Mouse (Mus musculus) lung, adult 2 months (tissue): ENCODE measurements at regions not wholly inside any gene's neighbourhood (a gene's known extent, or its start where the extent isn't known, plus 50 kb on each side); places are given as distances from the start of the nearest gene placed in this dataset.

Experiments
- CTCF ChIP-seq: fragments of 200-500 bp; IDR thresholded peaks from 2 replicates; pipeline ENCODE4 v1.5.1; 2011; ENCODE audit warnings: mild to moderate bottlenecking, low read length, control low read depth; ENCODE audit not compliant: insufficient read depth
- POLR2A ChIP-seq: fragments of 200-500 bp; IDR thresholded peaks from 2 replicates; pipeline ENCODE4 v1.6.1; 2011; ENCODE audit warnings: low read depth, mild to moderate bottlenecking, control low read depth, low read length, borderline replicate concordance; ENCODE audit errors: extremely low read depth

DNA sequence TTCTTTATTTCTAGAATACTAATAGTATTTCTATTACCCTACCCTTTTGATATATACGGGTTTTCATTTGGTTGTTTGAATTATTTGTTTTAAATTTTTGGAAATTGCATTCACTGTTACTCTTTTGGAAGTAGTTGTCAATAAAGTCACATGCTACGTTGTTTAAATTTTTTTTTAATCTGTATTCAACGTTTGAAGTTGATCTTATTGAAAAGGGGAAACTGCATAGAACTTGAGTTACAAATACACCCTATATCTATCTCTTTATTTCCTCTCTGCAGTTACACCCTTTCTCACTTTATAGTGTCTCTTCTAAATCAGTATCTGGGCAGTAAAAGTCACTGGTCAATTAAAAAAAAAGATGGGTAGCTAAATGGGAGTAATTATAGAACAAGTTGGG lies 243.6 kb downstream of the Pdha2 start:
- TF ChIP-seq CTCF, result no peak
- no peak for TF ChIP-seq POLR2A
